Mouse (Mus musculus): ENCODE data around the gene Mid1.
"Not testable (repeated sequence)": the region's sequence is repeated elsewhere in the genome, so short reads cannot be mapped to it uniquely, and the experiment has no call there.

DNA sequence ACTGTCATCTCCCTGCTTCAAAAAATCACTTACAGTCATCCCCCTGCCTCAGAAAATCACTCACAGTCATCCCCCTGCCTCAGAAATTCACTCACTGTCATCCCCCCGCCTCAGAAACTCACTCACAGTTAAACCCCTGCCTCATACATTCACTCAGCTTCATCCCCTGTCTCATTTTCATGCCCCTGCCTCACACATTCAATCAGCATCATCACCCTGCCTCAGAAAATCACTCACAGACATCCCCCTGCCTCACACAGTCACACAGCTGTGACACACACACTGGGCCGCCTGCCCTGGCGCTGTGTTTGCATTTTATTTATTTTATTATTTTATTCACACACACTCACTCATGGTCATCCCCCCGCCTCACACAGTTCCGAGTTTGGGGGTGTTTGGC, 319.8 kb downstream of the Mid1 start:
- TF ChIP-seq POLR2AphosphoS5 (IDR thresholded peaks at IDR 0.05; ENCODE audit: insufficient replicate concordance, low read depth, low read length); CTCF (IDR thresholded peaks at IDR 0.05; ENCODE audit: low read depth, low read length): not testable (repeated sequence)
